In genomic region chr11:59803516-59803915, GRCm38 (mm10) we compare ENCODE assay signal across 25 mouse cellular contexts. TPM values are rescaled to one million over a fixed set of nuclear protein-coding genes. Genes with fewer than 3 reads are reported as not detected.
A peak's percentile ranks its signal among the peaks of the same experiment; 100 is the strongest.
DNase-seq lines count a peak whose midpoint lies in the region; ATAC-seq lines count a peak whose summit lies in the region.
"Had no signal": no experiment of that assay in that cellular context is flagged by ENCODE, and none has a peak within 500 bp of the region (broad histone marks: within the 10 kb centered on the region; RNA-seq: fewer than 3 reads in every experiment).

No protein-coding gene starts in this region.

- H3K9ac ChIP-seq in embryonic facial prominence, embryonic 14.5 days (ENCODE audit: low read depth, low read length), result no peak overlapping the region
- 0 out of 2 replicates have a peak overlapping the region, but pooled peaks have one; percentile 31 for H3K9ac ChIP-seq in limb, embryonic 13.5 days
- H3K9ac ChIP-seq: embryonic facial prominence, embryonic 13.5 days; forebrain, embryonic 12.5 days; forebrain, embryonic 15.5 days; forebrain, postnatal 0 days had no signal

- no peaks in the 10 kb centered on the region for H3K9me3 ChIP-seq in embryonic facial prominence, embryonic 14.5 days (ENCODE audit: control insufficient read depth, low read length)
- no peaks in the 10 kb centered on the region for H3K9me3 ChIP-seq in embryonic facial prominence, embryonic 10.5 days
- H3K9me3 ChIP-seq in limb, embryonic 13.5 days, result no peaks in the 10 kb centered on the region
- no peaks in the 10 kb centered on the region for H3K9me3 ChIP-seq in limb, embryonic 10.5 days (replicated peaks)
- H3K9me3 ChIP-seq: embryonic facial prominence, embryonic 13.5 days; forebrain, embryonic 12.5 days; forebrain, embryonic 15.5 days; G1E had no signal

- no peak overlapping the region for H3K4me3 ChIP-seq in embryonic facial prominence, embryonic 14.5 days (ENCODE audit: low read depth, low read length)
- H3K4me3 ChIP-seq in embryonic facial prominence, embryonic 10.5 days, result no peak overlapping the region
- no peak overlapping the region for H3K4me3 ChIP-seq in limb, embryonic 13.5 days
- H3K4me3 ChIP-seq in limb, embryonic 10.5 days, result no peak overlapping the region
- H3K4me3 ChIP-seq: embryonic facial prominence, embryonic 13.5 days; forebrain, embryonic 12.5 days; forebrain, embryonic 15.5 days had no signal

- no peak overlapping the region for H3K27ac ChIP-seq in embryonic facial prominence, embryonic 14.5 days (replicated peaks; ENCODE audit: low read depth, low read length)
- no peak overlapping the region for H3K27ac ChIP-seq in embryonic facial prominence, embryonic 10.5 days (replicated peaks)
- no peak overlapping the region for H3K27ac ChIP-seq in limb, embryonic 13.5 days
- no peak overlapping the region for H3K27ac ChIP-seq in limb, embryonic 10.5 days
- H3K27ac ChIP-seq: embryonic facial prominence, embryonic 13.5 days; forebrain, embryonic 12.5 days; forebrain, embryonic 15.5 days had no signal

- H3K36me3 ChIP-seq in embryonic facial prominence, embryonic 14.5 days (ENCODE audit: control insufficient read depth, insufficient read depth, low read length), result peaks cover 92% of the 10 kb centered on the region
- H3K36me3 ChIP-seq in embryonic facial prominence, embryonic 10.5 days (replicated peaks), result peaks cover 95% of the 10 kb centered on the region
- H3K36me3 ChIP-seq in limb, embryonic 13.5 days, result peaks cover 94% of the 10 kb centered on the region
- H3K36me3 ChIP-seq in limb, embryonic 10.5 days, result peaks cover 93% of the 10 kb centered on the region

- H3K4me1 ChIP-seq in embryonic facial prominence, embryonic 14.5 days (ENCODE audit: control insufficient read depth, insufficient read depth, low read length), result peaks cover 3% of the 10 kb centered on the region
- H3K4me1 ChIP-seq in embryonic facial prominence, embryonic 10.5 days, result peaks cover 4% of the 10 kb centered on the region
- peaks cover 3% of the 10 kb centered on the region for H3K4me1 ChIP-seq in limb, embryonic 13.5 days
- H3K4me1 ChIP-seq in limb, embryonic 10.5 days, result peaks cover 2% of the 10 kb centered on the region

- no peak overlapping the region for H3K4me2 ChIP-seq in embryonic facial prominence, embryonic 14.5 days (ENCODE audit: low read depth, low read length)
- H3K4me2 ChIP-seq in limb, embryonic 13.5 days (replicated peaks), result no peak overlapping the region
- H3K4me2 ChIP-seq: embryonic facial prominence, embryonic 13.5 days; forebrain, embryonic 12.5 days; forebrain, embryonic 15.5 days had no signal

- 85% methylated on average over 14 of the region's 14 CpGs for WGBS in embryonic facial prominence, embryonic 14.5 days
- 94% methylated on average over 14 of the region's 14 CpGs for WGBS in embryonic facial prominence, embryonic 10.5 days
- WGBS in limb, embryonic 13.5 days, result 65% methylated on average over 14 of the region's 14 CpGs
- WGBS in limb, embryonic 10.5 days, result 92% methylated on average over 14 of the region's 14 CpGs

- no peak for ATAC-seq in embryonic facial prominence, embryonic 14.5 days (ENCODE audit: low read depth)
- ATAC-seq in limb, embryonic 13.5 days (ENCODE audit: low FRiP score, low read depth), result no peak
- ATAC-seq: activated CD4-positive, CD25-positive, alpha-beta regulatory T cell, adult 4 months; CD4-positive, CD25-positive, alpha-beta regulatory T cell, adult 4 months; forebrain, embryonic 15.5 days; forebrain, postnatal 0 days; Patski had no signal

- DNase-seq in embryonic facial prominence, embryonic 14.5 days (ENCODE audit: low spot score), result peak; percentile 48
- no peak for DNase-seq in embryonic facial prominence, embryonic 10.5 days (ENCODE audit: low spot score)
- peak; percentile 32 for DNase-seq in gastrocnemius, adult 18-20 months (ENCODE audit: low spot score)
- DNase-seq in gastrocnemius, adult 8-10 months (ENCODE audit: low spot score in 2 of 2), result no peak
- no peak for DNase-seq in limb, embryonic 10.5 days (ENCODE audit: low spot score)
- DNase-seq in lung, postnatal 14 days, result no peak
- DNase-seq: adrenal gland, adult 8-10 months; adrenal gland, postnatal 14 days; adrenal gland, postnatal 36 days; B cell, adult 2 months; cerebellum, adult 11-12 months; cerebellum, adult 2 months; cerebellum, adult 9-10 months; cerebellum, postnatal 10 days; cerebellum, postnatal 25 days; forebrain, postnatal 0 days had no signal

- H3K27me3 ChIP-seq in embryonic facial prominence, embryonic 14.5 days (replicated peaks; ENCODE audit: control insufficient read depth, insufficient read depth, low read length), result no peaks in the 10 kb centered on the region
- H3K27me3 ChIP-seq in embryonic facial prominence, embryonic 10.5 days (replicated peaks; ENCODE audit: low read depth, poor library complexity, severe bottlenecking), result no peaks in the 10 kb centered on the region
- no peaks in the 10 kb centered on the region for H3K27me3 ChIP-seq in limb, embryonic 13.5 days
- no peaks in the 10 kb centered on the region for H3K27me3 ChIP-seq in limb, embryonic 10.5 days (ENCODE audit: low read depth, poor library complexity, severe bottlenecking)
- H3K27me3 ChIP-seq: CH12.LX; embryonic facial prominence, embryonic 13.5 days; forebrain, embryonic 12.5 days; forebrain, embryonic 15.5 days; Patski had no signal

RNA-seq across cellular contexts. Expression of gene Flcn, which starts 6.3 kb away (rescaled TPM):
- 31.0 and 32.2 TPM in 2 replicates for polyA plus RNA-seq in embryonic facial prominence, embryonic 14.5 days (2014; fragmentation: Nextera tagmentation; extraction: Ambion mirVana)
- polyA plus RNA-seq in embryonic facial prominence, embryonic 10.5 days (2016; fragmentation: Nextera tagmentation; extraction: Ambion mirVana), result 34.2 and 35.1 TPM in 2 replicates
- total RNA-seq in gastrocnemius, adult 18-20 months (2021), result 10 to 100 TPM; 40.9 to 53.0 TPM
- 10 to 100 TPM; 40.1 to 65.3 (median 43.4) TPM for total RNA-seq in gastrocnemius, adult 8-10 months (2022)
- polyA plus RNA-seq in limb, embryonic 13.5 days (2015; fragmentation: Nextera tagmentation; extraction: Ambion mirVana), result 38.4 and 40.8 TPM in 2 replicates
- 32.8 and 36.6 TPM in 2 replicates for polyA plus RNA-seq in limb, embryonic 10.5 days (2016; fragmentation: Nextera tagmentation; extraction: Ambion mirVana)

RNA-seq across cellular contexts. Expression of gene Pld6, which starts 16.1 kb away (rescaled TPM):
- polyA plus RNA-seq in embryonic facial prominence, embryonic 14.5 days (2014; fragmentation: Nextera tagmentation; extraction: Ambion mirVana), result 0.96 and 1.3 TPM in 2 replicates
- 4.7 TPM in 2 replicates for polyA plus RNA-seq in embryonic facial prominence, embryonic 10.5 days (2016; fragmentation: Nextera tagmentation; extraction: Ambion mirVana)
- total RNA-seq in gastrocnemius, adult 18-20 months (2021), result not detected
- total RNA-seq in gastrocnemius, adult 8-10 months (2022), result not detected
- polyA plus RNA-seq in limb, embryonic 13.5 days (2015; fragmentation: Nextera tagmentation; extraction: Ambion mirVana), result 4.7 and 4.9 TPM in 2 replicates
- 4.5 and 4.9 TPM in 2 replicates for polyA plus RNA-seq in limb, embryonic 10.5 days (2016; fragmentation: Nextera tagmentation; extraction: Ambion mirVana)
- total RNA-seq: CH12.LX, G1E had no signal
- polyA plus RNA-seq: activated CD4-positive, CD25-positive, alpha-beta regulatory T cell, adult 4 months; G1E had no signal

RNA-seq across cellular contexts. Expression of gene Nt5m, which starts 35.7 kb away (rescaled TPM):
- 34.6 and 37.5 TPM in 2 replicates for polyA plus RNA-seq in embryonic facial prominence, embryonic 14.5 days (2014; fragmentation: Nextera tagmentation; extraction: Ambion mirVana)
- polyA plus RNA-seq in embryonic facial prominence, embryonic 10.5 days (2016; fragmentation: Nextera tagmentation; extraction: Ambion mirVana), result 34.3 and 37.3 TPM in 2 replicates
- 10 to 100 TPM; 18.9 to 19.3 TPM for total RNA-seq in gastrocnemius, adult 18-20 months (2021)
- total RNA-seq in gastrocnemius, adult 8-10 months (2022), result 10 to 100 TPM; 17.3 to 19.7 (median 18.6) TPM
- polyA plus RNA-seq in limb, embryonic 13.5 days (2015; fragmentation: Nextera tagmentation; extraction: Ambion mirVana), result 40.3 and 44.8 TPM in 2 replicates
- polyA plus RNA-seq in limb, embryonic 10.5 days (2016; fragmentation: Nextera tagmentation; extraction: Ambion mirVana), result 34.8 and 41.8 TPM in 2 replicates

RNA-seq across cellular contexts. Expression of gene Cops3, which starts 36.1 kb away (rescaled TPM):
- polyA plus RNA-seq in embryonic facial prominence, embryonic 14.5 days (2014; fragmentation: Nextera tagmentation; extraction: Ambion mirVana), result 180 and 198 TPM in 2 replicates
- 224 and 231 TPM in 2 replicates for polyA plus RNA-seq in embryonic facial prominence, embryonic 10.5 days (2016; fragmentation: Nextera tagmentation; extraction: Ambion mirVana)
- total RNA-seq in gastrocnemius, adult 18-20 months (2021), result 10 to 100 TPM; 85.3 to 89.1 TPM
- 10 to 100 TPM; 77.3 to 93.6 (median 89.8) TPM for total RNA-seq in gastrocnemius, adult 8-10 months (2022)
- polyA plus RNA-seq in limb, embryonic 13.5 days (2015; fragmentation: Nextera tagmentation; extraction: Ambion mirVana), result 219 and 228 TPM in 2 replicates
- 245 and 248 TPM in 2 replicates for polyA plus RNA-seq in limb, embryonic 10.5 days (2016; fragmentation: Nextera tagmentation; extraction: Ambion mirVana)

Comparison
In these comparisons a context has a peak if more than half of its experiments do, and no peak if none do; other contexts are left out.
1. DNase-seq: peak in embryonic facial prominence, embryonic 14.5 days (single experiment) and gastrocnemius, adult 18-20 months (single experiment); none in embryonic facial prominence, embryonic 10.5 days (single experiment), gastrocnemius, adult 8-10 months (0 of 2), limb, embryonic 10.5 days (single experiment) and lung, postnatal 14 days (single experiment).